Mouse (Mus musculus): Measurements from ENCODE around the gene Ier3. TPM values are rescaled to one million over a fixed set of nuclear protein-coding genes. Genes with fewer than 3 reads are reported as not detected.
A peak's percentile ranks its signal among the peaks of the same experiment; 100 is the strongest.

Ier3 gene
- total RNA-seq (2021) = 10 to 100 TPM; 39.7 to 42.5 TPM

DNA sequence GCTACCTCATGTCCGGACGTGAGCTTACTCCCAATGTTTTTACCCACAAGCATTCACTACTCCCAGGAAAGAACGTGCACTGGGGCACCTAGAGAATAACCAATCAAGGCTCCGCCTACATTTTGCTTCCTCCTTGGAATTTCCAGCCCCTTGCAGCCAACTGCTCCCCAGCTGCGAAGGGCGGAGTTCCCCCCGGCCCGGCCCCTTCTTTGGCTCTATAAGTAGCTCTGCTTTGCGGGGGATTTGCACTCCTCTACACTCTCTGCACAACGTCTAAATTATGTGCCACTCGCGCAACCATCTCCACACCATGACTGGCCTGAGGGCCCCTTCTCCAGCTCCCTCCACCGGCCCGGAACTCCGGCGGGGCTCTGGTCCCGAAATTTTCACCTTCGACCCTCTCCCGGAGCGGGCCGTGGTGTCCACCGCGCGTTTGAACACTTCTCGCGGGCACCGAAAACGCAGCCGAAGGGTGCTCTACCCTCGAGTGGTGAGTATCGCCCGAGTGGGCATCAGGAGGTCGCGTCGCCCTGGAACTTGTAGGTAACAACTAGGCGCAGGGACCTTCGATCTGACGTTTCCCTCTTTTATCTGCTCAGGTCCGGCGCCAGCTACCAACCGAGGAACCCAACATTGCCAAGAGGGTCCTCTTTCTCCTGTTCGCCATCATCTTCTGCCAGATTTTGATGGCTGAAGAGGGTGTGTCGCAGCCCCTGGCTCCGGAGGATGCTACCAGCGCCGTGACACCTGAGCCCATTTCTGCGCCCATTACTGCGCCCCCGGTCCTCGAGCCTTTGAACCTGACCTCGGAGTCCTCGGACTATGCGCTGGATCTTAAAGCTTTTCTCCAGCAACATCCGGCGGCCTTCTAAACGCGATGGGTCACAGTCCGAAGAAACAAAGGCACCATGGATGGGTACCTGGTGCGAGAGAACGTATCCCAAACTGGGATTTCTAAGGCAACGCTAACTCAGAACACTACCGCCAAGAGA lies at the start of gene Ier3:
Gene Ier3 (plus strand): TSS at position 246 of the 992 bp plus-strand sequence.
- peak; percentile 90 for DNase-seq

DNA sequence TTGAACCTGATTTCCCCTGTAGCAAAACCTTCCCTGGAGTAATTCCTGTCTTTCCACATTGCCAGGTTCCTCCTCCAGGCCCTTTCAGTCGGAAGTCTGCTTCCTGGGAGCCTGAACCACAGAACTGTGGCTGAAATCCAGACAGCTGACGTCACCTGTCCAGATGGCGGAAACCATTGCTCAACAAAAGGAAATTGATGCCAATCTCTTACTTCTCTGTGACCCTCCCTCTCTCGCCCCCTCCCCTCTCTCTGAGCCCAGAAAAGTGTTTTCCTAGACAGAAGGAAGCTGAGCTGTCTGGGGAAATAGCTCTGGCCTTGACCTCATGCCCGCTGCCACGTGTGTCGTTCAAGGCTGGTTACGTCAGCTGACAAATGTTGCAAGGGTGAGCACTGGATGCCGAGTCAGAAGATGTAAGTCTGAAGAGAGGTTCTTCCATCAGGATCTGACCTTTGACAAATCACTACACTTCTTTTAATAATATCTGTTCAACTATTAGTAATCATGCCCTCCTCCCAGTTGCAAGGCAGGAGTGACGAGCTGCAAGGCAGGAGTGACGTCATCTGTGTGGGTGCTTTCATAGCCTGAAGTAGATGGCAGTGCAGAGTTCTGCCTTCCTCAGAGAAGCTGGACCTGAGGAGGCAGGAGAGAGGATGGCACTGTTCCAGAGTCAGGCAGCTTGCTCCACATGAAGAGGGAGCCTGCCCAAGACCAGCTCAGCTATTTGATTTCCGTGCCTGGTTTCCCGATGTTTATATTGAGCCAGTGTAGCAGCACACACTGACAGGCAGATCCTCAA lies 44.5 kb upstream of the Ier3 start:
- DNase-seq = peak; percentile 88

DNA sequence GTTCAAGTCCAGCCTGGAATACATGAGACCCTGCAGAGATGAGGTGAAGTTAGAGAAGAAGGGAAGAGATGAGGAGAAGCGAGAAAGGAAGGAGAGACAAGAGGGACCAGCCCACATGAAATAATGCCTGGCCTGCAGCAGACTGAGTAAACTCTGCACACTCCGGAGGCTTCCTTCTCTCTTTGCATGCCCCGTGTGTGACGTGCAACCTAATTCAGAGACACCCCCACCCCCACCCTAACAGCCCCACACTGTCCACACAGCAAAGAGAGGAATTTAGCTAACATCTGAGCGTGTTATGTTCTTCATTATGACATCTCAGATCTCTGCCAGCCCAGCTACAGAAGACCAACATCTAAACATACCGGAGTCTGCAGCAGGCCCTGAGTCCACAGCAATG lies 42.5 kb upstream of the Ier3 start:
- DNase-seq = no peak

DNA sequence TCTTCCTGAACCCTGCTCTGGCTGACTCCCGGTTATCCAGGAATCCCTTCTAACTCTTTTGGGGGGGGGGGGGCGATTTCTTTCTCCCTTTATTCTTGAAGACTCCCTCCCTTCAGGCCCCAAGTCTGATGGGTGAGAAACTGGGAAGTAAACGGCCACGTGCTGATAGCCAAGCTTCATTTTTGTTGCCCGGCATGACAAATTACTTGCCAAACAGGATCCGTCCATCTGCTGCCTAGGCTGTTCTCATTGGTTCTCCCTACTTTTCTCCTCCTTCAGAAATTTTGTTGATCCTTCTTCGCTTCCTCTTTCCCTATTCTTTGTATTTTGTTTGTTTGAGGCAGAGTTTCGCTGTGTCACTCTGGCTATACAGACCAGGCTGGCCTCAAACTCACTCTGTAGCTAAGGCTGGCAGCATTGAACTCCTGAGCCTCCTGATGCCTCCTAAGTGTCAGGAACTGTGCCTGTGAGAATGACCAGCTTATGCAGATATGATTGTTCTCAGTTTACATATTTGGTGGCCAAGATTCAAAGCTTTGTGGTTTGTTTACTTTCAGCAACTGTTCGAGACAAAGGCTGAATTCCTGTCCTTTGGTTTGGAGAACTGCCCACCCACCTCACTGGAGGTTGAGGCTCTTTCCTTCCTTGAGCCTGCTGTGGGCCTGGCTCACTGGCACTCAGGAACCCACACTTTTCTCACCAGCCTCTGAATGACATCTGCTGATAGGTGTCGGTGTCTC lies 41.8 kb upstream of the Ier3 start:
- no peak for DNase-seq

- no peak for DNase-seq
Observed at GRCm38 (mm10) chr17:35780362-35780761, 41.1 kb upstream of the Ier3 start.

GRCm38 (mm10) chr17:35782398-35782797 lies 39.1 kb upstream of the Ier3 start:
- no peak for DNase-seq

- DNase-seq = no peak
Observed at GRCm38 (mm10) chr17:35782924-35783323, 38.6 kb upstream of the Ier3 start.

DNA sequence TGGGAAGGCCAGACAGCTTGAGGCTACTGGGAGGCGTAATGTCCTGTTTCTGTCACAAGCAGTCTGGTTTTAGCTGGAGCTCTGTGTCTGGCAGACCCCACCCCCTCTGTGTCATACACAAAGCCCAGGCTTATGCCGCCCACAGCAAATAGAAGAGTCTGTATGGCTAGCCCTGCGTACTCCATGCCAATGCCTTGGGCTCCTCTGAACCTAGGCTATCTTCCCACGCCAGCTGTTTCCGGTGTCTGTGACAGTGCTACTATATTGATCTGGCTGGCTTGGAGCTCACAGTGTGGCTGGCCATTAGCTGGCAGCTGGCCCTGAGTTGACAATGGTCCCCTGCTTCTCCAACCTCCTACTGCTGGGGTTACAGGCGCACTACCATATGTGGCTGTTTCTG lies 37.5 kb upstream of the Ier3 start:
- DNase-seq = peak; percentile 52

- DNase-seq = no peak
Observed at GRCm38 (mm10) chr17:35785140-35785539, 36.3 kb upstream of the Ier3 start.

- DNase-seq = no peak
Observed at GRCm38 (mm10) chr17:35787493-35787892, 34.0 kb upstream of the Ier3 start.

GRCm38 (mm10) chr17:35788025-35788424 lies 33.5 kb upstream of the Ier3 start:
- no peak for DNase-seq

GRCm38 (mm10) chr17:35790933-35791332 lies 30.6 kb upstream of the Ier3 start:
- no peak for DNase-seq

- DNase-seq = no peak
Observed at GRCm38 (mm10) chr17:35792837-35793236, 28.6 kb upstream of the Ier3 start.

- no peak for DNase-seq
Observed at GRCm38 (mm10) chr17:35795099-35795498, 26.4 kb upstream of the Ier3 start.

GRCm38 (mm10) chr17:35795656-35796055 lies 25.8 kb upstream of the Ier3 start:
- no peak for DNase-seq

GRCm38 (mm10) chr17:35796835-35797234 lies 24.6 kb upstream of the Ier3 start:
- DNase-seq = no peak

DNA sequence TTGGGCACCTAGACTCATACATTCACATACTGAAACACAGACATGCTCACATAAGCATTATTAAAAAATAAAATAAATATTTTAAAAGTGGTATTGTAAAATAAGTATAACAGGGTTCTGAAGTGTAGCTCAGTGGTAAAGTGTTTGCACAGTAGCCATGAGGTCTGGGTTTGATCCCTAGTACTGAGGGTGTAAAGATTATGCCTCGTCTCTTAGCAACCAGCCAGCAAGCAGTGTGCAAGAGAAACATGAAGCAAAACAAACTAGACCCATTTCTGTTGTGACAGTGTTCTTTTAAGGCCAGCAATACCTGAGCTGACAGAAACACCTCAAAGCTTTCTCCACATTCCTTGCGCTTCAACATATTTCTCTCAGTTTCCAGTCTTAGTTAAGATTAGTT lies 20.6 kb upstream of the Ier3 start:
- DNase-seq = no peak

DNA sequence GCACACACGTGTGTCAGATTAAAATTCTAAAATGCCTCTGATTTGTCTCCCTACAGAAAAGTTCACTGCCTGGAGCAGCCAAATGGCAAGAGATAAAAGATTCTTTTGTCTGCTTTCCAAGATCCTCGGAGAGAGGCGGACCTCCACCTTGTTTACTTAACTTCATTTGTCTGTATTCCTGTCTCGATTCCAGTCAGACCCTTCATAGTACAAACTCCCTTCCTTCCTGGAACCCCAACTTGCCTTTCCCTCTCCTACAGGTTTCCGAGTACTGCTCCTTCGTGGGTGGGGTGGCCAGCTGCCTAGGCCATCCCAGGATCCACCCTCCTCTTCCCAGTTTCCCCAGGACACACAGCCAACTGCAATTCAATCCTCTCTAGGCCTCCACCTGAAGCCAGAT lies 18.5 kb upstream of the Ier3 start:
- no peak for DNase-seq

GRCm38 (mm10) chr17:35803858-35804399 lies 17.6 kb upstream of the Ier3 start:
- DNase-seq = no peak

- DNase-seq = no peak
Observed at GRCm38 (mm10) chr17:35808073-35808472, 13.4 kb upstream of the Ier3 start.

DNA sequence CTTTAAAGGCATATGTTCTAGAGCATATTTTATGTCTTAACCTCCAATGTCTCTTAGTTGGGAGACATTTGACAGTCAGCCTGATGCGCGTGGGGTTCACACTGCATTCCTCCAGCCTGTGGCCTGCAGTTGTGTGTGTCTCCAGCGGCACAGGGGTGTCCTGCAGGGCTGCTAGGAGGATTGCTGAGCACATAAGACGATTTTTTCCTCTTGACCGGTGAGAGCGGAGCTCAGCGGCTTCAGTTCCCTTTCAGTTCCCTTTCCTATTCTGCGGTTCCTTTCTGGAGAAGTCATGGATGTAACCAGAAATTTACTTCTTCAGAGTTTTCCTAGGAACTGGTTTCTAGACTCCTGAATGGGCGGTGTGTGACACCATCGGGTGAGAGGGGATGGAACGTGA lies 12.1 kb upstream of the Ier3 start:
- no peak for DNase-seq

- DNase-seq = no peak
Observed at GRCm38 (mm10) chr17:35810900-35811648, 10.4 kb upstream of the Ier3 start.

Measured in heart, postnatal 4 days (tissue).